Mouse (Mus musculus) inflammation-experienced regulatory T-cells, adult 6 months (primary cell): ENCODE data around the gene Kcnc3. TPM values are rescaled to one million over a fixed set of nuclear protein-coding genes. Genes with fewer than 3 reads are reported as not detected.

Source experiments
- ATAC-seq: one replicate; pipeline ENCODE4 v1.8.0; 2017
- polyA plus RNA-seq, 3 experiments: library from polyadenylated mRNA; unstranded; fragments of 100-300 nt; shearing (Covaris generic); gene quantifications; one replicate each; pipeline ENCODE4 v1.2.1; 2017

Gene Kcnc3
- polyA plus RNA-seq, 3 experiments from 2014 or later, result not detected

DNA sequence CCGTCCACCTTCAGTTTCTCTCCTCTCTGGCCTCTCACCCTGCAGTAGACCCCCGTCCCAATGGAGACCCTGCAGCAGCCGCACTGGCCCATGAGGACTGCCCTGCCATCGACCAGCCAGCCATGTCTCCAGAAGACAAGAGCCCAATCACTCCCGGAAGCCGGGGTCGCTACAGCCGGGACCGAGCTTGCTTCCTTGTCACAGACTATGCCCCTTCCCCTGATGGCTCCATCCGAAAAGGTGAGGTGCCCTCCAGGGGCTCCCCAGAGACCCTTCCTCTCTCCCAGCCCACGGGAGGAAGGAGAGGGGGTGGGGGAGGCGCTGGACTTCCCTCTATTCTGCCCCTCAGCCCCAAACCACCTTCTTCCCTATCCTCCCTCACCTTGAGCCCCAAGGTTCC is 7.9 kb downstream of the Kcnc3 start:
- ATAC-seq, result no peak

DNA sequence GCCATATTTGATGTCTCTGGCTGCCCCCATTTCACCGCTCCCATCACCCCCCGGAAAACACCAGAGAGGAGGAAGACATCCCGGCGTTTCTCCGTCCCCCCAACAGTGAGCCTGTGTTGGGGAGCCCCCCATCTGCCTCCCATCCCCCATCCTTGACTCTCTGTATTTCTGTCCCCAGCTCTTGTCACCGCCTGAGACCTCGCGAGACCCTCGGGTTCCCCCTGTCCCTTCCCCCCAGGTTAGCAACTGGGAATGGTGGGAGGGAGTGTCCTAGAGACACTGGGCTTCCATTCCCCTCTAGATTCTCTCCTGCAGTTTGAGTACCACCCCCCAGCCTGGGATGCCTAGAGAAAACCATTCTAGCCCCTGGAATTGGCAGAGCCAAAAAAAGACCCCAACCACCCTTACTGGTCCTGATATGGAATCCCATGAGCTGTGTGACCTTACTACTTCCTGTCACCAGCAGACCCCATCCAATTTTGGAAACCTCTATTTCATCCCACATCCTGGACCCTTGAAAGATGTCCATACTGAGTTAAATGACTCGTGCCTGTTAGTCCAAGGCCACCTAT is 10.3 kb downstream of the Kcnc3 start:
- no peak for ATAC-seq

DNA sequence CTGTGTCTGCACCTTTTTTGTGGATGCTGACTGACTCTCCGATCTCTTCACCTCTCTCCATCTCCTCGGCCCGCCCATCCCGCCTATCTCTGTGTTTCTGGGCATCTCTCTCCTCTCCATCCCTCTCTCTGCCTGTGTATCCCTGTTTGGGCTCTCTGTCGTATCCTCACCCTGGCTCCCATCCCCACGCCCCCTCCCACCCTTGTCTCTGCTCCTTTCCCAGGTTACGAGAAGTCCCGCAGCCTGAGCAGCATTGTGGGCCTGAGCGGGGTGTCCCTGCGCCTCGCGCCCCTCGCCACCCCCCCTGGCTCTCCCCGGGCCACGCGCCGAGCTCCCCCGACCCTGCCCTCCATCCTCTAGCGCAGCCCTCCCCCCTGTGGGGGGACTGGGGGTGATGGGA is 11.2 kb downstream of the Kcnc3 start:
- no peak for ATAC-seq

DNA sequence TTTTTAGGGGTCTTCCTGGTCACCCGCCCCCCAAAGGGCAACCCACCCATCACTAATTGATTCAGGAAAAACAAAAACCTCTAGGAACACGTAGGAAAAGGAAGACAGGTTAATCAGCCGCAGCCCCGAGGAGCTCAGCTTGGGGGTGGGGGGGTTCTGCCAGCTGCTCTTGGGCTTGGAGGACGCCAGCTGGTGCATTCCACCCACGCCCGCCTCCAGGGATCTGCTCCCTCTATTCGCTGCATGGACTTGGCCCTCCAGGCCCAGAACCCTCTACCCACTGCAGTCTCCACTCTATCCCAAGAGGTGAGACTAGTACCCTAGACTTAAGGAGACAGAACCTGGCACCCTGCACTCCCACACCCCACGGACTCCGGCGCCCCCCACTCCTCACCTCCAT is 12.0 kb downstream of the Kcnc3 start:
- no peak for ATAC-seq

DNA sequence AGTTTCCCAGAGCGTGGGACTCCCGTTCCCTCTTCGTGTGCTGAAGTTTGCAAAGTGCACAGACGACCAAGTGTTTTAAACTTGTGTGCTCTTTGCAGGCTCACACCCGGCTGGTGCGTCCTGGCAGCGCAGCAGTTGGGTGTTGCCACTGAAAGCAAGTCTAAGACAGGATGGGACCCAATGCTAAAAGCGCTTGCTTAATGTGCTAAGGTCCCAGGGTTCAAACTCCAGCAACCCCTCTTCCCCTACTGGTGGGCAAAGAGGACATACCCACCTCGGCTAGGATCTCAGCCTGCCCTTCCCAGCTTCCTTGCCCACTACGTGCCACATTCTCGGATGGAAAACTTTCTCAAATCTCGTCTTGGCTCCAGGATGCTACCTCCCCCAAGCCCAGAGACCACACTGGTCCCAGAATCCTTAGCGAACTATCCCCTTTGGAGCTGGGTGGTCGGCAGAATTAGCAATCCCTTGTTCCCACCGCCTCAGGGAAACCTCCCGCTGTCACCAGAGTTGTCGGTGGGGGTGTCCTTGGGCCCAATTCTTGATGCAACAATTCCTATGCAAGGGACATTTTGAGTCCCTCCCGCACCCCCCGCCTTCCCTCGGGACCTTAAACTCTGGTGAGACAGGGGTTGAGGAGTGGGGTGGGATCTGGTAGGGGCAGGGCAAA is 12.9 kb downstream of the Kcnc3 start:
- no peak for ATAC-seq

DNA sequence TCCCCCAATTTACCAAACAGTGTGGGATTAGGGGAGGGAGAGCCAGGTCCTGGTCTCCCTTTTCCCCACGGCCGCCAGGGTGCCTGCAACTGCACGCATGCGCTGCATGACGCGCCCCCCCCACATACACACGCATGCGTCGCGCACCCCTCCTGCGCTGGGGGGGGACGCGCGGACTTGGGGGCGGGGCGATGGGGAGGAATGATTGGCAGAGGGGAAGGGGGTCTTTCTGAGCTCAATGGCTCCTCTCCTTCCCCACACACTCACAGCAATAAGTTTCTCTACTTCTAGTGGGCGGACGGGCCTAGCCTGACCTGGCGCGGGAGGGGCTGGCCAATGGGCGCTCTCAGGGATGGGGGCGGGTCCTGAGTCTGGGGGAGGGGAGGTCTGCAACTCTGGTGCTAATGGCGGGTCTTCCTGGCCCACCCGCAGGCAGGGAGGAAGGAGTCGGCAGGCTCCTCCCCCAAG is 13.7 kb downstream of the Kcnc3 start:
- ATAC-seq, result no peak

DNA sequence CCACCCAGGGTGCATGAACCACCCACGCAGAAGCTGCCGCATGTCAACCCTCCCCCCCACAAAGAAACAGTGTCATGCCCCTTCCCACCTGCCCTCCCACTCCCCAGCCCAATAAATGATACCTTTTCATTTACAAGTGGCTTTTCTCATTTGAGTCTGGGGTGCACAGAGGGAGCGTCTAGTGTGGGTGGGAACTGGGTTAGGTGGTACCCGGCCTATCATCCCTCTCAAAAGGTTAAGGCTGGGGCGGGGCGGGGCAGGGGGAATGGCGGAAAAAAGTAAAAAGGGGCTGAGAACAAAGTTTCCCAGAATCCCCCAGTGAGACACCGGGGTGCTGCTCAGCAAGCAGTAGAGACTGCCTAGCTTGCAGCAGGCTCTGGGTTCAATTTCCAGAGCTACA is 14.2 kb downstream of the Kcnc3 start:
- no peak for ATAC-seq

DNA sequence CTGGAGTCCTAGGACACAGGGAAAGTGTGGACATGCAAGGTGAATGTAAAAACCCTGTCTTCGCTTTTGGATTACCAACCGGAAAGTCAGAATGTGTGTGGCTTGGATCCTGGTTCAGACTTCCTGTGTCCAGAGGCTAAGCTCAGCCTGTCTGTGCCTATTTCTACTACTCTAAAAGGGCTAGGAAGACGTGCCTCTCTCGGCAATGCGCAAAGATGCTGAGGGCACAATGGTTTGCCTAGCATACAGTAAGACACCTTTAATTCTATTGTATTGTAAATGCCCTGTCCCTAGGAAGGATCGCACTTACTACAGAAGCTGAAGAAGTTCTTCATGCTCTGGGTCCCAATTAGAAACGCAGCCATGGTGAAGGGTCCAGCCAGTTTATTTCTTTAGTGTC is 15.0 kb downstream of the Kcnc3 start:
- ATAC-seq, result no peak

DNA sequence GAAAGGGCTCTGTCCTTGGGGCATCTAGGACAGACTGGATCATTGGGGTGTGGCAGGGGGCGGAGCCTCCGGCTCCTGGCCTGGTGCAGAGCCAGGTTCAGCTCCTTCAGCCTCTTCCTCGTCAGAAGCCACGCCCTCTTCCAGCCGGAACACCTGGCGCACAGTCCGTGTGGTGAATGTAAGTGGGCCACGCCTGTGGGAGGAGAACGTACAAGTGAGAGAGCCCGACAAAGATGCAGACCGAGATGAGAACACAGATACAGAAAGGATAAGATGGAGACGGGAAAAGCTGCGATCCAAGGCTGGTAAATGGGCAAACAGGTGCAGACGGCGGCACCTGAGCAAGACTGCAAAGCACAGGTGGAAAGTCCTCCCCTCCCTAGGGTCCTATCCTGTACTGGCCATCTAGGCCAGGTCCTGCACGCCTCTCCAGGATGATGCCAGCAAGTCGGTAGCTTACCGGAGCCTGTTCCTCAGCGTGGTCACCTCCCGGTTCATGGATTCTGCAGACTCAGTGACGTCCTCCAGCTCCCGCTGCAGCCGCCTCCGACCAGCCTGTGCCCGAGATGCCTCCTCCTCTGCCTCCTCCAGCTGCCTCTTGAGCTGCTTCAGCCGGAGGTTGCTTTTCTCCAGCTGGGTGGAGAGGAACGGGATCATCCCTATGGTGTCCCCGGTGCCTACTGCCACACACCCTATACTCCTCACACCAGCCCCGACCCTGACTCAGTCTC is 15.9 kb downstream of the Kcnc3 start:
- no peak for ATAC-seq

DNA sequence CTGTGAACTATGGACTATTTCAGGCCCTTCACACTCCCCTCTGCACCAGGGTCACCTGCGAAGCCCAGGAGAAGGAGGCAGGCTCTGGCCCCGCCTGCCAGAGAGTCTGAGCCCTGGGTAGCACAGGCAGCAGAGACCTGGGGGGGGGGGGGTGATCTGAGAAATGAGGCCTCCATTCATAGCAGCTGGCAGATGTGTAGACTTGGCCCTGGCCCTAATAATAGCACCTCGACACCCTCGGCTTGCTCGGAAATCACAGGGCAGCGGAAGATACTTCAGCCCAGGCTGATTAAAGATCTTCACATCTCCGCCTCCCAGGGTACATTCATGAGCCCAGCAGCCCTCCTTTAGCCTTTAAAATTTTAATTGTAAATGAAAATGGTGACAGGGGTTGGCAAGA is 21.7 kb downstream of the Kcnc3 start:
- no peak for ATAC-seq

DNA sequence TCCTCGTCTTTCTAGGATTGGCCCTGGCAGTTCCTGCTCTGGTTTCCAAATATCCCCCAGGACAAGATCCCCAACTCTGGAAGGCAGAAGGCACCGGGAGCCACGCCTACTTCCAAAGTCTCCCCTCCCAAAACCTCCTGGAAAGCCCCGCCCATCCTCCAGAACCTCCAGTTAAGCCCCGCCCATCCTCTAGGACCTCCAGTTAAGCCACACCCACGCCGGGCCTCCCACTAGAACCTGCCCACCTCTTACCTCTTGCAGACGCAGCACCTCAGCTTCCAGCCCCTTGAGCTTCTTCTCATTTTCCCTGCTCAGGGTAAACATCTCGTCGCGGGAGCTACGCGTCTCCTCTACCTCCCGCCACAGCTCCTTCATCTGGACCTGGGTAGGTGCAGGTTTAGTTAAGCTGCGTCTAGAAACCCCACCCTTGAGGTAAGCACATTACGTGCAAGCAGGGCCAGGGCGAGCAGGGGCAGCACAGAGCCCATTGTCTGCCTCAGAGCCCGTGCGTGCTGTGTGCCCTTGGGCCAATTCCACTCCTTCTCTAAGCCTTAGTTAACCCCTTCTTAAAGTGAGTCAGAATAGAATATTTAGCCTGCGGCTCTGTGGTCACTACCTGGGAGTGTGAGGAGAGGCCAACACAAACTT is 23.7 kb downstream of the Kcnc3 start:
- ATAC-seq, result no peak

DNA sequence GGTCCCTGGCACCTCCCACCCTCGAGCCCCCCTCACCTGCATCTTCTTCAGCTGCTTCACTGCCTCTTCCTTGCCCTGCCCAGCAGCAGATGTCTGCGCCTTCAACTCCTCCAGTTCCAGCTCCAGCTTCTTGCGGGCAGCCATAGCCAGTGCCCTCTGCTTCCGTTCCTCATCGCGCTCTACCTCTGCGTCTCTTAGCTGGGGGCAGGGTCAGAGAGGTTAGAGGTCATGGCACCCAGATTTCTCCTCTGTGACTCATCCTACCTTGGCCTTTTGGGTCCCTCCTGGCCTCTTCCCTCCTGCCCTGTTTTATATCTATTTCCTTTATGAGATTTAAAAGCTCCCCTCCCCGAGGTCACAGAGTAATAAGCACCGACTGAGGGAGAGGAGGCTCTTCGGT is 24.8 kb downstream of the Kcnc3 start:
- no peak for ATAC-seq

DNA sequence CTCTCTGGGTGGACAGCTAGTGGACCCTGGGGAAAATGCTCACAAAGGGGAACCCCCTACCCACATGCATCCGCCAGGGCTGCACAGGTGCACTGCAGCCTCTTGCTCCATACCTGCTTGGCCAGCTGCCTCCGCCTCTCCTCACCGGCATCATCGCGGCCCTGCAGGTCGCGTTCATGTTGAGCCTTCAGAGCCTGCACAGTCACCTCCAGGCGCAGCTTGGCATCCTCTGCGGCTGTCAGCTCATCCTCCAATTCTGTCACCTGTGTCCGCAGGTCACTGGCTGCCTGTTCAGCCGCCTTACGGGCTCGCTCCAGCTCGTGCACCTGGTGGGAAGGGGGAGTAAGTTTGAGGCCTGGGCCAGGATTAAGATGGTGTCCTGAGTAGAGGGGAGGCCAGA is 25.5 kb downstream of the Kcnc3 start:
- ATAC-seq, result no peak

DNA sequence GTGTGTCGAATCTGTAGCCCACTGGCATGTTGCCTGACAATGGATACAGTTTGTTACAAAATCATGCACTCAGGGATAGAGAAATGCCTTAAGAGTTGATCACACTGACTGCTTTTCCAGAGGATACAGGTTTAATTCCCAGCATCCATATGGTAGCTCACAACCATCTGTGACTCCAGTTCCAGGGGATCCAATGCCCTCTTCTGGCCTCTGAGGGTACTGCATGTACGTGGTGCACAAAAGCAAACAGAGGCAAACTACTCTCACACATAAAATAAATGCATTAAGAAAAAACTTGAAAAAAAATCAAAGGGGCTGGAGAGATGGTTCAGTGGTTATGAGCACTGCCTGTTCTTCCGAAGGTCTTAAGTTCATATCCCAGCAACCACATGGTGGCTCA is 26.6 kb downstream of the Kcnc3 start:
- no peak for ATAC-seq

DNA sequence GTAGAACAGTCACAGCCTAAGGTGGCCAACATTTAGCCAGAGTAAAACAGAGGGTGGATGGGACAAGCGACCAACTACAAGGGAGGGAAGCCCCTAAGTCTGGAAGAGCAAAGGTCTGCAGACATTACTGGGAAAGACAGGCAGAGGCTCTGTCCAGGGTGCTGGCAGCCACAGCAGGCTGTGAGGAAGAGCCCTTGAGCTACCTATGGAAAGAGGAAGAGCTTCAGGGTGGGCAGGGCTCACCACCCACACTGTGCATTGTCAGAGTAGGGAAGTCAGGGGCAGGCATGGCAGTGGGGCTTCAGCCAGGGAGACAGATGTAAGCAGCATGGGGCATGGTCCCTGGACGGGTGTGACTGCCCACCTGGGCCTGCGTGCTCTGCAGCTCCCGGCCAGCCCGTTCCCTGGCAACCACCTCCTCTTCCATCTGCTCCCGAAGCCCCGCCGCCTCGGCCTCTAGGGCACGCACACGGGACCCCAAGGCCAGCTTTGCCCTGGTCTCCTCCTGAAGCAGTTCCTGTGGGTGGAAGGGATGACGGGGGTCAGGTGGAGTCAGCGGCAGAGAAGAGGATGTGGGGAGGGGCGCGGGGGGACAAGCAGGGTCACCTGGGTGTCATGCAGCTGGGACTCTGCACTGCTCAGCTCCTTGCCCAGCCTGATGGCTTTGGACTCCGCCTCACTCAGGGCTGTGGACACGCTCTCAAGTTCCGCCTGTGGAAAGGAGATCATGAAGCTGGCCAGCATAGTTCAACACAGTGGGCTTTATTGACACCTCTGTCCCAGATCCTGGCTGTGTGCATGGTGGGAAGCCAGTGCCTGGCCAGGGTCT is 33.5 kb downstream of the Kcnc3 start:
- ATAC-seq, result no peak

DNA sequence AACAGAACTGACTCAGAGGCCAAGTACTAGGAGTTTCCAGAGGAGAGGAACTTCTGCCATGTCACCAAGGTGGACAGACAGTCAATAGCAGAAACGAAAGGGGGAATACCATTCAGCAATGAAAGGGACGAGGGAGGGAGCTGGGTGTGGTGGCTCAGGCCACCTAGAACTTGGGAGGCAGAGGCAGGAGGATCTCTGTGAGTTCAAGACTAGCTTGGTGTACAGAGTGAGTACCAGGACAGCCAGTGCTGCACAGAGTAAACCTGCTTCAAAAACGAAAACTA is 34.0 kb downstream of the Kcnc3 start:
- no peak for ATAC-seq

DNA sequence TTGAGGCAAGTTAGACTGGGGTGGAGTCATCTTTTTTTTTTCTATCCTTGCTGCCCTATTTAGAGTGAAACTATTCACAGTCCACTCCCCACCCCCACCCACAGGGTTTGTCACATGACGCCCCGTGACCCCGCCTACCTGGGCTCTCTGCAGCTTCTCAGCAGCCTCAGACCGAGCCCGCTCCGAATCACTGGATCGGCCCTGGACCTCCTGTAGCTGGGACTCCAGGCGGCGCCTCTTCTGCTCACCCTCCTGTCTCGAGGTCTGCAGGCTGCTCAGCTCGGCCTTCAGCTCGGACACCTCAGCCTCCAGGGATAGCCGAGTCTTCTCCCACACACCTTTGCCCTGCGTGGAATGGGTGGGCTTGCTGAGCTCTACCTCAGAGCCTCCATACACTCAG is 34.4 kb downstream of the Kcnc3 start:
- ATAC-seq, result no peak

DNA sequence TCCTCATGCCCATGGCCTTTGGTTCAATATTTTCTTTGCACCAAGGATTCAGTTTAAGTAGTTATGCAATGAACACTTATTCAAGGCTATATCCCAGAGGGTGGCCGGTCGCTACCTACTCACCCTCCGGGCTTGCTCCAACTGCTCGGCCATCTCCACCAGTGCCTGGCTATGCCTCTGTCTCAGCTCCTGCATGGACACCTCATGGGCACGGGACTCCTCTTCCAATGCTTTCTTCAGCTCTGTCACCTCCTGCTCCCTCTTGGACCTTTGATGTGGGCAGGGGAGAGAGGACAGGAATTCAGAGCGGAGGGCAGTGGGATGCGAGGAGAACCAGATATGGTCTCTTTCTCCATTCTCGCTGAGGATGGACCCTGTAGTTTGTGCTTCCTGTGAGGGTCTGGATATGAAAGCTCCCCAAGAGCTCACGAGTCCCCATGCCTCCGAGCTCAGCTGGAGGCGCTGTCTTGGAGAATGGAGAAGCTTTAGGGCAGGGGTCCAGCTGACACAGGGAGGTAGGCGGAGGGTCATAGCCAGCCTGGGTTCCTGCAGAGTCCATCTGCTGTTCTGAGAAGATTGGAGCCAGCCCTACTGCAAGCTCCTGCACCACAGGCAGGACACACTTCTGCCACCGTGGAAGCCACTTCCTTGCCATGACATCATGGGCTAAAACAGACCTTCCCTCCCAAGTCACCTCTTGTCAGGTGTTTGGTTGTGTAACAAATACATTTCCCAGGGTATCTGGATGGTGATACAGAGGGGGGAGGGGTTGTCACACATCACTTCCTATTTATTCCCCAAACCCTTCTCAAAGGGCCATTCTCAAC is 35.0 kb downstream of the Kcnc3 start:
- ATAC-seq, result no peak

DNA sequence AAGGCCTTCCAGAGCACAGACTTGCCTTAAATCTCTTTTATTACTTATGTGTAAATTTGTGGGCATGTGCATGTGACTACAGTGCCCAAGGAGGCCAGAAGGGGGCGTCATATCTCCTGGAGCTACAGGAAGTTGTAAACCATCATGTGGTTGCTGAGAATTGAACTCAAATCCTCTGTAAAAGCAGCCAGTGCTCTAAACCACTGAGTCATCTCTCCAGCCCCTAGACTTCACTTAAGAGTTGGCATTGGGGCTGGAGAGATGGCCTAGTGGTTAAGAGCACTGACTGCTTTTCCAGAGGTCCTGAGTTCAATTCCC is 35.6 kb downstream of the Kcnc3 start:
- ATAC-seq, result no peak

DNA sequence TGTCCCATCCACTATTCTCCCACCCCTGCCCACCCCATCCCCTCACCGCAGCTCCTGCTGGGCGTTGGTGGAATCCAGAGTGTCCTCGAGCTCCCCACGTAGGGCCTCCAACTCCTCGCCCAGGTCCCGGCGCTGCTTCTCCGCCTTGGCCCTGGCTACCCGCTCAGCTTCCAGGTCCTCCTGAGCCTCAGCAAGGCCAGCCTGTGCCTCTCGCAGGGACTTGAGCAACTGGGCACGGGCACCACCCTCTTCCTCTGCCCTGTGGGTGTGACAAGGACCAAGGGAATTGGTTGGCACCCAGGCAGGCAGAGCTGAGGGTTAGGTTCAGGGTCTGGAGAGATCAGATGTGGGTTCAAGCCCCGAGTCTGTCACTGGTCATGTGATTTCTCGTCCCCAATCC is 36.5 kb downstream of the Kcnc3 start:
- ATAC-seq, result no peak

DNA sequence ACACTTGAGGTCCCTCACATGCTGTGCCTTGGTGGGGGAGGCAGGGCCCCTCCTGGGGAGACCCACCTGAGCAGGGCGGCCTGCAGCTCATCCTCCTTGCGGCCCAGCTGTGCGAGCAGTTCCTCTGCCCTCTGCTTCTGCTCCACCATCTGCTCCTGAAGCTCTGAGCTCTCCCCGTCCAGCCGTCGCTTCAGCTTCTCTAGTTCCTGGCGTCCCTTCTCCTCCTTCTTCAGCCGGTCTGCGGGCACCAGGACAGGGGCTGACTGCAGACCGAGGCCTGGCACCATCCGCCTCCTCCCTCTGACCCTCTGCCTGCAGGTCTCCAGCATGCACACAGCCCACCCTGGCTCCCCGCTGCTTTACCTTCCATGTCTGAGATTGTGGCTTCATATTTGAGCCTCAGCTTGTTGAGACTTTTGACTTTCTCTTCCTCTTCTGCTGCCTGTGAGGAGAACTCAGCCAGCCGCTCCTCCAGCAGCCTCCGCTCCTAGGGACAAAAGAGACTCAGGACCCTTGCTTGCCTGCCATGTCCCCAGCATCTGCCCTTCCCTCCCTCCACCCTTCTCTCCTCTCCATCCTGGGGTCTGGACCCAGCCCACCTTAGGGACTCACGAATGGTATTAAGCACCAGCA is 38.1 kb downstream of the Kcnc3 start:
- no peak for ATAC-seq

DNA sequence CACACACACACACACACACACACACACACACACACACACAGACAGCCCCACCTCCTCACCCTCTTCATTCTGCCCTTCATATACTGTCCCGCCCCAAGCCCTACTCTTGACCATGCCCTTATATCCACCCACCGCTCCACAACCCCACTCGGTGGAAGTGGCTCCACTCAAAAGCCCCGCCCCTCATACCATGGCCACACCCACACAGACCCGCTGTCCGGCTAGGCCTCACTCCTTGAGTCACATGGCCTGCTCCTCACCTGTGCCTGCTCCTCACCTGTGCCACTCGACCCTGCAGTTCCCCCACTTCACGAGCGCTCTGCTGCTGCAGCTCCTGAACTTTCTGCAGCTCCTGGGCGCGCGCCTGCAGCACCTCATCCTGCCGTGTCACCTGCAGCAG is 40.0 kb downstream of the Kcnc3 start:
- no peak for ATAC-seq
